Mouse (Mus musculus) liver, embryonic 11.5 days (tissue): ENCODE results near the gene Mlkl. TPM values are rescaled to one million over a fixed set of nuclear protein-coding genes. Genes with fewer than 3 reads are reported as not detected.
"Not testable (repeated sequence)": the region's sequence is repeated elsewhere in the genome, so short reads cannot be mapped to it uniquely, and the experiment has no call there.

Experiments
- ATAC-seq: fragments of 200-750 bp; cut with Nextera tagmentation; replicated peaks from 2 replicates; pipeline ENCODE4 v1.8.0; 2017; ENCODE audit warnings: moderate number of reproducible peaks, mild to moderate bottlenecking, moderate TSS enrichment, moderate library complexity; ENCODE audit not compliant: low FRiP score
- DNase-seq: peaks from one replicate; pipeline ENCODE4 v3.0.0-alpha.2; 2017; ENCODE audit warnings: low spot score
- H3K27ac ChIP-seq: fragments of 300-500 bp; sonication (generic); 2 replicates; pipeline ENCODE4 v1.5.1; 2014; ENCODE audit warnings: mild to moderate bottlenecking, low read depth, low read length, control low read depth
- H3K27me3 ChIP-seq: fragments of 300-500 bp; sonication (generic); replicated peaks from 2 replicates; pipeline ENCODE4 v1.6.1; 2014; ENCODE audit warnings: low read length, mixed read lengths; ENCODE audit not compliant: control insufficient read depth, insufficient read depth
- H3K36me3 ChIP-seq: fragments of 300-500 bp; sonication (generic); 2 replicates; pipeline ENCODE4 v1.6.1; 2014; ENCODE audit warnings: mild to moderate bottlenecking, low read length, moderate library complexity, mixed read lengths; ENCODE audit not compliant: control insufficient read depth, insufficient read depth
- H3K4me1 ChIP-seq: fragments of 300-500 bp; sonication (generic); replicated peaks from 2 replicates; pipeline ENCODE4 v1.6.1; 2014; ENCODE audit warnings: low read length, mixed read lengths; ENCODE audit not compliant: control insufficient read depth, insufficient read depth
- H3K4me2 ChIP-seq: fragments of 300-500 bp; sonication (generic); 2 replicates; pipeline ENCODE4 v1.6.1; 2014; ENCODE audit warnings: mild to moderate bottlenecking, control low read depth, moderate library complexity
- H3K4me3 ChIP-seq: fragments of 300-500 bp; sonication (generic); 2 replicates; pipeline ENCODE4 v1.5.1; 2014; ENCODE audit warnings: low read depth, low read length, control low read depth
- H3K9ac ChIP-seq: fragments of 300-500 bp; sonication (generic); 2 replicates; pipeline ENCODE4 v1.6.1; 2014; ENCODE audit warnings: low read depth, low read length, control low read depth
- H3K9me3 ChIP-seq: fragments of 300-500 bp; sonication (generic); 2 replicates; pipeline ENCODE4 v1.6.1; 2016; ENCODE audit warnings: low read length, inconsistent platforms, mixed read lengths; ENCODE audit not compliant: control insufficient read depth
- WGBS: fragments of 180-500 bp; shearing (Covaris S2); extraction: QIAGEN DNeasy Blood & Tissue Kit; methylation state at CpG from one replicate; pipeline ENCODE4 v1.1.7; 2014; 5-methylcytosine and 5-hydroxymethylcytosine counted together
- polyA plus RNA-seq: library from polyadenylated mRNA; unstranded; fragments of >200 nt; fragmentation: Nextera tagmentation; extraction: Ambion mirVana; gene quantifications from 2 replicates; pipeline ENCODE4 v1.2.1, GENCODE M21; 2014

The Mlkl gene
- polyA plus RNA-seq, 1 experiment from 2014 or later, result 3.0 TPM

DNA sequence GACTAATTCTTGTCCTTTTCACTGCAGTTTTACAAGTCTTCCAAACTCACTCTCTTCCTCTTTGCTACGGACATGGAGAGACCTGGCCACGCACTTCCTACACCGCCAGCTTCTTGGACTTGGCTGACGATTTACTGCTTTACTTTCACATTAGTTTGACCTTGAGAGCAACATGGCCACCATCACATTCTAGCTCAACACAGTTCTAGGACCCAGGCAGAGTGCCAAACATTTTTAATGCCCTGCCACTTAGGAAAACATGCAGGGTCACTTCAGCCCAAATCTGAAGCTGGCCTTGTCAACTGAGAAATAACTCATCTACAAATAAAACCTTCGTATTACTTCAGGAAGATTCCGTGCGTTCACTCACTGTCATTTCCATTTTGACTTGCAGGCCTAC, 46.2 kb downstream of the Mlkl start:
- WGBS, result 93% methylated on average over 7 of the region's 7 CpGs
- DNase-seq, result no peak

DNA sequence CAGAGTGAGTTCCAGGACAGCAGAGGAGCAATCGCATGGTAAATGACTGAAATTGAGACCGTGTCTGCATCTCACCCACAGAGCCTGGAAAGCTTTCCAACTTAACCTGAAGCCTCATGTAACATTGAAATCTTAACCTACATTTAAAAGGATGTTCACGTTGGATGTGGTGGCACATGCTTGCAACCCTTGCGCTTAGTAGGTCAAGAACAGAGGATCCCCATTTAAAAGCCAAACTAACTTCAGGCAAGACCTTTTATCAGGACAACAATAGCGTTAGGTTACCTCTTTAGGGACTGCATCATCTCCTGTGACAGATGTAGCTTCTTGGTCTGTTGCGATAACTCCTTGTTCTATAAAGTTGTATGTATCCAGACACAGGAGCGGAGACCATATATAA, 47.4 kb downstream of the Mlkl start:
- peaks cover 51% of the 10 kb centered on the region for H3K36me3 ChIP-seq

More for the DNA sequence above, 46.2 kb downstream of the Mlkl start:
- Histone ChIP-seq H3K36me3 (peaks cover 51% of the 10 kb centered on the region), H3K9ac (no peak overlapping the region), H3K27me3 (no peaks in the 10 kb centered on the region), H3K27ac (no peak overlapping the region), H3K4me2 (no peak overlapping the region), H3K4me1 (peaks cover 3% of the 10 kb centered on the region; the same call in 1 of the 2 replicates), H3K9me3 (no peaks in the 10 kb centered on the region), H3K4me3 (no peak overlapping the region)
- ATAC-seq, result no peak

DNA sequence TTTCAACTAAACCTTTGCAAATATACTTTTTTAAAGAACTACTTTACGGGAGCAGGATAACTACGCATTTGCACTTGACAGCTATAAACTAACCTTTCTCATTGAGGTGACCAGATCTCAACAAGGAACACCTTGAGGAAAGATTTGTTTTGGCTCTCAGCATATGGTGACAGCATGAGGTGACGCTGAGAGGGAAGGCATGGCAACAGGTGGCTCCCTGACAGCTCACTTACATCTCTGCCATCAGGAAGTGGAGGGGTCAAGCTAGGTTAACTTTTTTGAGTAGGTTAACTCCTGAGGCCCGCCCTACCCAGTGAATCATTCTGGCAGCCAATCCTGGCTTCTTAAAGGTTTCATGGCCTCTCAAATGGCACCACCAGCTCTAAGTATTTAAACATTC, 52.4 kb downstream of the Mlkl start:
- Histone ChIP-seq H3K36me3 (peaks cover 53% of the 10 kb centered on the region), H3K4me2 (no peak overlapping the region), H3K27ac (no peak overlapping the region), H3K4me3 (no peak overlapping the region), H3K9me3 (no peaks in the 10 kb centered on the region), H3K27me3 (no peaks in the 10 kb centered on the region), H3K9ac (no peak overlapping the region), H3K4me1 (no peaks in the 10 kb centered on the region)
- 96% methylated on average over 4 of the region's 4 CpGs for whole genome bisulfite sequencing
- DNase-seq (no peak), ATAC-seq (no peak)

More for the DNA sequence above, 47.4 kb downstream of the Mlkl start:
- no peak overlapping the region for H3K9ac ChIP-seq
- no peak overlapping the region for H3K4me2 ChIP-seq
- H3K27me3 ChIP-seq, result no peaks in the 10 kb centered on the region
- ATAC-seq (no peak), DNase-seq (no peak)
- no peak overlapping the region for H3K4me3 ChIP-seq
- H3K4me1 ChIP-seq, result no peaks in the 10 kb centered on the region
- no peaks in the 10 kb centered on the region for H3K9me3 ChIP-seq
- H3K27ac ChIP-seq, result no peak overlapping the region
- 94% methylated on average over 7 of the region's 7 CpGs for WGBS

DNA sequence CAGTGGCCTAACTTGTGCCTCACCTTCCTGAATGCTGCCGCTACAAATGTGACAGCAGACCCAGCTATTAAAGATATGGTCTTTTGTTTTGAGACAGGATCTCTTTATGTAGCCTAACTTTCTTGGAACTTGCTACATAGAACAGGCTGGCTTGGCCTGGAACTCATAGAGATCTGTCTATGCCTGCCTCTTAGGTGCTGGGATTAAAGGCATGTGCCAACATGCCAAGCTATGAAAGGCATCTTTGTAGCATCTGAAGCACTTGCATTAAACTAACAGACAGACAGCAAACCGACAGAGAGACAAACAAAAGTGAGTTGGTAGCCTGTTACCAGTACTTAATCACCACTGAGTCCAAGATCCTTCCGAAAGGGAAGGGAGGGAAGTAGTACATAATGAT, 55.9 kb downstream of the Mlkl start:
- Histone ChIP-seq H3K36me3 (peaks cover 59% of the 10 kb centered on the region), H3K4me3 (no peak overlapping the region), H3K27ac (no peak overlapping the region), H3K4me2 (no peak overlapping the region), H3K27me3 (no peaks in the 10 kb centered on the region), H3K9ac (no peak overlapping the region), H3K4me1 (no peaks in the 10 kb centered on the region), H3K9me3 (no peaks in the 10 kb centered on the region)
- no peak for ATAC-seq
- WGBS, result 97% methylated on average over 3 of the region's 3 CpGs
- DNase-seq, result no peak

DNA sequence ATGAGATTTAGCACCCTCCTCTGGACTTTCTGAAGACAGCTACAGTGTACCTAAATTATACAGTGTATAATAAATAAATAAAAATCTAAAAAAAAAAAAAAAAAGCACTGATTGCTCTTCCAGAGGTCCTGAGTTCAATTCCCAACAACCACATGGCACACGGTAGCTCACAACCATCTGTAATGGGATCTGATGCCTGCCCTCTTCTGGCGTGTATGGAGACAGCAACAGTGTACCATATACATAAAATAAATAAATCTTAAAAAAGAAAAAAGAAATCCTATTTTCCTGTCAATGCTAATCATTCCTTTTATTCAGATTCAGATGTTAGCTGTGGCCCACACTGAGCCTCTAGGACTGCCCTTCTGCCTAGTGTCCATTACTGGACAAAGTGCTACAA, 69.7 kb downstream of the Mlkl start:
- no peak for ATAC-seq
- WGBS, result 75% methylated on average over 2 of the region's 2 CpGs
- Histone ChIP-seq H3K4me3 (no peak overlapping the region), H3K36me3 (peaks cover 13% of the 10 kb centered on the region), H3K9me3 (no peaks in the 10 kb centered on the region), H3K27me3 (no peaks in the 10 kb centered on the region), H3K4me2 (no peak overlapping the region), H3K9ac (no peak overlapping the region), H3K4me1 (no peaks in the 10 kb centered on the region), H3K27ac (no peak overlapping the region)
- DNase-seq, result no peak

DNA sequence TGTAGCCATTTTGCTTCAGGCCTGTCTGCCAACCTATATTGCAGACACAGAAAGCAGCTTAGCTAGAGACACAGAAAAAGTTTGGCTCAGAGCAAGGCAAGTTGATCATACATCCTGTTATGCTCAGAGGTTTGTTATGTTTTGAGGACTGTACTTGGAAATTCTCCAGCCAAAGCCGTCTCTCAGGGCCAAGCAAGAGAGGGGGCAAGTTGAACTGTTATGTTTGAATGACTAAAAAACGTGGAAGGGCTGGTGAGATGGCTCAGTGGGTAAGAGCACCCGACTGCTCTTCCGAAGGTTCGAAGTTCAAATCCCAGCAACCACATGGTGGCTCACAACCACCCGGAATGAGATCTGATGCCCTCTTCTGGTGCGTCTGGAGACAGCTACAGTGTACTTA, 71.8 kb downstream of the Mlkl start:
- not testable (repeated sequence) for H3K9me3 ChIP-seq, H3K4me2 ChIP-seq, H3K4me3 ChIP-seq, ATAC-seq, DNase-seq, H3K27ac ChIP-seq, H3K27me3 ChIP-seq, H3K4me1 ChIP-seq, H3K36me3 ChIP-seq, H3K9ac ChIP-seq
- WGBS, result 78% methylated on average over 7 of the region's 7 CpGs

DNA sequence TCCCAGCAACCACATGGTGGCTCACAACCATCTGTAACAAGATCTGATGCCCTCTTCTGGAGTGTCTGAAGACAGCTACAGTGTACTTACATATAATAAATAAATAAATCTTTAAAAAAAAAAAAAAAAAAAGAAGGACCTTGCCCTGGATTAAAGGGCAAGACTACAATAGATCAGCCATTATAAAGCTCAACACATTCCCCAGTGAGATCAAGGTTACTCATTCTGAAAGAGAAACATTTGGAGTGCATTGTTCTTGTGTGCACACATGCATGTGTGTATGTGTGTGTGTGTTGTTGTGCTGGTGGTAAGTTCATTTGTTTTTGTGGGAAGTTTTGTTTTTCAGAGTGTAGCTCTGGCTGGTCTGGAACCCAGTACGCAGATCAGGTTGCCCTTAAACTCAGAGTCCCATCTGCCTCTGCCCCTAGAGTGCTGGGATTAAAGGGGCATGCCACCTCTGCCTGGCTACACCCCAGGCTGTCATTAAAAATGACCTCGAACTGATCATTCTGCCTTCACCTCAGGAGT, 73.2 kb downstream of the Mlkl start:
- no peak overlapping the region for H3K4me2 ChIP-seq
- H3K36me3 ChIP-seq, result peaks cover 2% of the 10 kb centered on the region; the same call in 1 of the 2 replicates
- no peak overlapping the region for H3K4me3 ChIP-seq
- peaks cover 6% of the 10 kb centered on the region for H3K4me1 ChIP-seq
- no peaks in the 10 kb centered on the region for H3K9me3 ChIP-seq
- H3K9ac ChIP-seq, result no peak overlapping the region
- no peak overlapping the region for H3K27ac ChIP-seq
- no peak for DNase-seq
- H3K27me3 ChIP-seq, result no peaks in the 10 kb centered on the region
- WGBS, result 86% methylated on average over 2 of the region's 2 CpGs
- no peak for ATAC-seq

DNA sequence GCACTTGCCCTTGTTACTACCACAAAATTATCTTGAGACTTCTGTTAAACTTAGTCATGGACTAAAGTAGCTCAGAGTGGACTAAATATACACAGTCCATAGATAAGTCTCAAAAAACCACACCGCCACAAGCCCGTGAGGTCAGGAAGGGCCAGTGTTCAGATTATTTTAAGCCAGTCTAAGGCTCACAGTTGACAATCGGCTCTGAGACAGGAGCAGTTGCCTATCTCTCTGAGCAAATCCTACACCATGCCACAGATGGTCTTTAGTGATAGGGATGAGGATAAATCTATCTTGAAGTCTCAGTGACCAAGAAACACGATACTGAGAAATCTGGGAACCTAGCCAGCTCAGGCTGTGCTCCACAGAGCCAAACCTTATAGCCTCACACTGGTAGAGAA, 76.0 kb downstream of the Mlkl start:
- H3K4me2 ChIP-seq, result peak overlapping the region; percentile 1; the same call in 1 of the 2 replicates
- DNase-seq, result no peak
- 26% methylated on average over 4 of the region's 4 CpGs for WGBS

More for the DNA sequence above, 76.0 kb downstream of the Mlkl start:
- Histone ChIP-seq H3K4me3 (no peak overlapping the region), H3K27me3 (no peaks in the 10 kb centered on the region), H3K9me3 (no peaks in the 10 kb centered on the region), H3K9ac (no peak overlapping the region), H3K27ac (no peak overlapping the region), H3K36me3 (no peaks in the 10 kb centered on the region; the same call in 1 of the 2 replicates), H3K4me1 (peaks cover 13% of the 10 kb centered on the region)
- ATAC-seq, result peak; percentile 42
